Mouse (Mus musculus) yolk sac, embryonic 10.5 days (tissue): ENCODE data around the gene Itga5.

Experiments used
- DNase-seq: peaks from one replicate; pipeline ENCODE4 v3.0.0-alpha.2; 2017; ENCODE audit warnings: low spot score

Itga5 gene

DNA sequence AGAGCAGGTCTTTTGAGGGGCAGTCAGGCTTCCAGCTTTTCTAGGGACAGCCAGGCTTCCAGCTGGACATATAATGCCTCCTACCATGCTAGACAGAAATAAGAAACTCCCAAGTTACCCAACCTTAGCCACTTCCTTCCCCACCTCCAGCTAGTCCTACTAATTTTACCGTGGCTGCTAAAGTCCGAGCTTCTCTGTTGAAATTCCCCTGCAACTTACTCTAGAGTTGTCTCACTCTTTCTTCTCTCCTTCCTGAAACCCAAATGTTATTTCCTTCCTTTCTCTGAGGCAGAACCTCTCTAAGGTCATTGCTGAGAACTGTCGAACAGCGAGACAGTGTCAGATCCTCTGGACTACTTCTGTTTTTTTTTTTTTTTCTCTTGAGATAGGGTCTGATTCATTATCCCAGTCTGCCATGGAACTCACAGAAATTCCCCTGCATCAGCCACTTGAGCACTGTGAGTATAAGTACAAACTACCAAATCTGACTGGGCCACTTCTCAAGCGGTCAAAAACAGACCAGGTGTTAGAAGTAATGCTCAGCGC, 56.1 kb downstream of the Itga5 start, which contains the start of gene Gpr84:
Gene Gpr84 (minus strand): TSS at position 248 of the 546 bp plus-strand sequence.
- no peak for DNase-seq

GRCm38 (mm10) chr15:103308876-103309580, 57.5 kb downstream of the Itga5 start:
- no peak for DNase-seq

DNA sequence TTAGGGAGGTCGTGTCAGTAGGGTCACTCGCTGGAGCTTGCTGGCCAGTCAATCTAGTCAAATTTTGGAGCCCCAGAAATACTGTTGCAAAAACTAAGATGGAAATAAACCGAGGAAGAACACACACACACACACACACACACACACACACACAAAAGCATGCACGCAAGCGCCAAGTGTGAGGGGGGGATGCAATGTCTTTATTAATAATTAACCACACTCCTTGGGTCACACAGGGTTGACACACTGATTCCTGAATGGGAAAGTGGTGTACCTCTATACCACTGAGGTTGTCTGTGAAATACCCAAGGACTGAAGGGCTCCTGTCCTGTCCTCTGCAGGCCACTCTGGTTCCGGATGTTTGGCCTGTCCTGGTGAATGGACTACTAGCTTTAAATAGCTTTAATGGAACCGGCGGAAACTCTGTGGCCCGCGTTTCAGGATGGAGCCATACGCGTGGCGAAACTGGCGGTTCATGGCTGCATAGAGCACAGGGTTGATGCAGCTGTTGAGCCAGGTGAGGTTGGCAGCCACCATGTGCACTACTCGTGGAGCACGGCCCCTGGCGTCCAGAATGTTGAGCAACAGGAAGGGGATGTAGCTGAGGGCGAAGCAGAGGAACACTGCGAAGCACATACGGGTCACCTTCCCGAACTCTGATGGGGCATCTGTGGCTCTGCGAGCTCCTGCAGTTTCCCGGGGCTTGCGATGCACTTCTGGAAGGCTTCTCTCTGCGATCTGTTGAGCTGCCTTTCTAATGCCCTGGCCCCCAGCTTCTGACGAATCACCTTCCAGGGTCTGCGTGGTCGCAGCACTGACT, 58.3 kb downstream of the Itga5 start:
- DNase-seq, result peak; percentile 38

DNA sequence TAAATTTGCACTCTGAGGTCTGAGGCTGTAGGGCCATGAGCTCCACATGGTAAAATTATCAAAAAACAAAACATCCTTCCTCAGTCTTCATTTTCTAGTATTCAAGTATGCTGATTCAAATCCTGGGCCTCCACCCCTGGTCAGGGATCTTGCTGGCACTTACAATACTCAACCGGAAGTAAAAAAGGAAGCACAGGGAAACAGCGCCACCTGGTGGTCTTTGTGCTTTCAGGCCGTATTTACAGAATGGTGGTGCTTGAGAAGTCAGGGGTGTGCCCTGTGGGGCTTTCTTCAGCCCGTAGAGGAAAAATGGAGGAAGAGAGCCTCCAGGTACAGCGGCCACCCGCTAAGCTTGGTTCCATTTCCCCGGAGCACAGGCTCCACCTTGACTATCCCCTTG, 59.4 kb downstream of the Itga5 start:
- DNase-seq, result peak; percentile 91

- peak; percentile 64 for DNase-seq
These were observed 60.5 kb downstream of the Itga5 start for GRCm38 (mm10) chr15:103305792-103306645.

DNA sequence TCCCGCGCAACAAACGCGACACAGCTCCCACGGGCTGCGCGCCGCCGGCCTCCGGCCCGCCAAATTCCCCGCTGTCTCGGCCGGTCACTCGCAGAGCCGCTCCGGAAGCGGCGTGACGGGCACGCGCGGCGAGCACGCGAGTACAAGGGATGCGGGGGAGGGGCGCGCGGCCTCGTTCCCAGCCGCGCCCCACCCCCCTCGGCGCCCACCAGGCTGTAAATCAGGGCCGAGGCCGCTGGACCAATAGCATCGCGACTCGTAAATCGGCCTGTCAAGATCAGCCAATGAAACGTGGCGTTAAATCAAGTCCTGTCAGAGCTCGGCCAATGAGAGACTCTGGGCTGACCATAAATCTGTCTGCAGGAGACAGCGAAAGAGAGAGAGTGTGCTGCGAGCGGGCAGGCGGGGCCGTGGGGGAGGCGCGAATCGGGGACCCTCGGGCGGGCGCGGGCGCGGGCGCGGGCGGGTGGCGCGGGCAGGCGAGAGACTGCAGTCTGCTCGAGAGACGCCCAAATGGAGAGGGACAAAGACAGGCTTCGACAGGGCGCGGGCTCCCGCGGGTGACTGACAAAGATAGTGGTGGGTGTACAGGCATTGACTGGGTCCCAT, 61.4 kb downstream of the Itga5 start:
- DNase-seq, result peak; percentile 97

- DNase-seq, result no peak
These were observed 62.0 kb downstream of the Itga5 start for GRCm38 (mm10) chr15:103304616-103304969.

- DNase-seq, result peak; percentile 53
These were observed 62.5 kb downstream of the Itga5 start for GRCm38 (mm10) chr15:103303916-103304615.

GRCm38 (mm10) chr15:103302341-103303021, 64.1 kb downstream of the Itga5 start:
- DNase-seq, result peak; percentile 59

DNA sequence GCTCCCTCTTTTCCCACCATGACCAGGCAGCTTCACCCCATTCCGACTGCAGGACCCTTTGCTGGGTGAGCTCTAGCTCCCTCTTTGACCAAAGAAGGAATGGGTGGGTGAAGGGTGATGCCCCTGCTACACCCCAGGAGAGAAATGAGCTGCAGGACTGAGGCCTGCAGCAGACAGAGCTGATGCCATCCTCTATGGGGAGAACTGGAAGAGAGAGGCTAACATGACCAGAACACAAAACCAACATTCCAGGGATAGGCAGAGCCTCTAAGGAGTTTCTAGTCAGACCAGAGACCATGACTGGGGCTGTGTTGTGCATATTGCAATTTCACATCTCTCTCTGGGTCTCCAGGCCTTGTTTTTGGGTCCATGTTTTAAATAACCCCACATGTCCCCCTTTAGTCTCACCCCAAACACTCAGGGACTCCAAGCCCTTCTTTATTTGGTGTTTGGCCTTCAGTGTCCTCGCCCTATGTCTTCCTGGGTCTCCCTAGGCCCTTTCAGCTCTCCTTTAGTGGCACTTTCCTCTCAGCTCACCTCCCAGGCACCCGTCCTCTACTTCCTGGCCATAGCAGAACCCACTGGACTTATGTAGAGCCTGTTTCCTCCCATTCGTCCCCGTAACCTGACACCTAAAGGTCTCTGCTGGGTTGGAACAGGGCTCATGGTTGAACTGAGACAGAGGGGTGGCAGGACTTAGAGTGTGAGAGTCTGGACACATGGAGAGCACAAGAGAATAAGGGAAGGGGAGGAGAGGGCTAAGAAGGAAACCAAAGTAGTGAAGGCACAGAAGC, 64.8 kb downstream of the Itga5 start:
- peak; percentile 51 for DNase-seq

- DNase-seq, result peak; percentile 58
These were observed 65.5 kb downstream of the Itga5 start for GRCm38 (mm10) chr15:103301046-103301445.

DNA sequence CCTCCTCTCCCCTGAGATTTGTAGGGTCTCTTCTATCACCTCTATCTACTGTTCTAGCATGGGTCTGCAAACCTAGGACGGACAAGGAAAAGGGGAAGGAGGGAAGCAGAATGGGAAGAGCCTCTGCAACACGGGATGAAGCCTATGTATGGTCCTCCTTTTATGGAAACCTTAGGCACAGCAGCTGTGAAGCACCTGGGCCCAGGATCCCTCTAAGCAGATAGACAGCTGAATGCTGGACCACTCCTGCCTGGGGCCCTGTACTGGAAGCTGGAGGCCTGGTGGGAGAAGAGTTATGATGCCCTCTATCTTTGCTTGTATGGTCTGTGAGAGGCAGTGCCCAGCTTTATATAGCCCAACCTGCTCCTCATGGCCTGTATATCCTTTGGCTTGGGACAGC, 66.0 kb downstream of the Itga5 start:
- no peak for DNase-seq

DNA sequence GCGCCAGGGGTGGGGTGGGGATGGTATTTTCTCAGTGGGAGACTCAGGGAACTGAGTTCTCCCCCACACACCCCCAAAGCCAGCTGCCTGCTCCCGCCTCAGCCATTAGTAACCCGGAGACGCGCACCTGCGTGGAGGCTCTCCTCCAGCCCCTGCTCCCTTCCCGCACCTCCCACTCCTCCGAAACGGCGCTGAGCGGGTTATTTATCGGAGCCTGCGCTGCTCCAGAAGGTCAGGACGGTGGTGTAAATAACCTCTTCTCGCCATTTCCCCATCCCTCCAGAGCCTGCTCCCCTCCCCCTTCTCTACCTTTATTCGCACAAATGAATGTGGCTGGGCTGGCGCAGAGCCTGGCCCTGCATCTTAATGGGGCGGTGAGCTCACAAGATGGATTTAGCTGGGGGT, 66.5 kb downstream of the Itga5 start:
- DNase-seq, result peak; percentile 44

DNA sequence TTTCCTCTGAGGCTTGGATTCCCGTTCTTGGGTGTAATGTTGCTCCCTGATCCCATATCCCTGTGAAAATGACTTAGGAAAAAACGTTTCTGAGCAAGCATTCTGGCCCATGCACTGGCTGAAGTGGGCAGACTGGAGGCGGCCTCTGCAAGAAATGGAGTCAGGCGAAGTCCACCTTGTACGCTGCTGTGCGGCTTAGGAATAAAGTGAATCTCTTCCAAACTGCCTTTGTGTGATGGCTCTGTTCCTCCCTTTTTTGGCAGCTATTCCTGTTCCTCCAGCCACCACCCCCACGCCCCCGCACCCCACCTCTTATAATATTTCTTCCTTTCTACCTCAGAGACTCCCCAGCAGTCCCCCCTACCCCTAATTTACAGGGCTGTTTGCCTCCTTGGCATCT, 66.9 kb downstream of the Itga5 start:
- no peak for DNase-seq

DNA sequence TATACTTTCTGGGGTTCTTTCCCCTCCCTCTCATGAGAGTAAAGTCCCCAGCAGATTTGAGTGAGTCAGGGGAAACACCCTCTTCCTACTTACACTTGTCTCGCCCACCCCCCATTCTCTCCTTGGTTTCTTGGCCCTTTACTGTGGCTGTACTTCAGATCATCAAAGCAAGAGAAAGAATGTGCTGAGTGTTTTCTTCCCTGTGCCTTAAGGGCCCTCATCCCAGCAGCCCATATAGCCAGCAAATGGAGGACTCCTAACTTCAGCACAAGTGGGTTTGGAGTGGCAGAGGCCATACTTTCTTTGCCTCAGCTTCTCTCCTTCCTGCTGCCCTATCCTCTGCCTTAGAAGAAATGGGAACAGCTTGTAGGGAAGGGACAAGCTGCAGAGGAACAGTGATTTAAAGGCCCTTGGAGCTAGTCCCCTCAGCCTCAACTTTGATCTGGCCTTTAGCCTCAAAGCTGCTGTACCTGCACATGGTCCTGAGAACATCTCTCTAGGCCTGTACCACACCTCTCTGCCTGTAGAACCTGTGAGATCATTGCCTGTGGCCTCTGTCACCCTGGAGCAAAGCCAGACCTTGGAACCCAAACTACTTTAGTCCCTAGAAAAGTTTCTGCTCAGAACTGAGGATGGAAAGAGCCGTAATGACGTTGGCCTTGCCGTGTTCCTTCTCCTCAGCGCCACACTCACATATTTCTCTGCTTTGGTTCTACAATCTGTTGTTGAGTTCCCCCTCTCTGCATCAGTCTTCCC, 67.5 kb downstream of the Itga5 start:
- DNase-seq, result no peak

- no peak for DNase-seq
These were observed 68.5 kb downstream of the Itga5 start for GRCm38 (mm10) chr15:103298026-103298425.

DNA sequence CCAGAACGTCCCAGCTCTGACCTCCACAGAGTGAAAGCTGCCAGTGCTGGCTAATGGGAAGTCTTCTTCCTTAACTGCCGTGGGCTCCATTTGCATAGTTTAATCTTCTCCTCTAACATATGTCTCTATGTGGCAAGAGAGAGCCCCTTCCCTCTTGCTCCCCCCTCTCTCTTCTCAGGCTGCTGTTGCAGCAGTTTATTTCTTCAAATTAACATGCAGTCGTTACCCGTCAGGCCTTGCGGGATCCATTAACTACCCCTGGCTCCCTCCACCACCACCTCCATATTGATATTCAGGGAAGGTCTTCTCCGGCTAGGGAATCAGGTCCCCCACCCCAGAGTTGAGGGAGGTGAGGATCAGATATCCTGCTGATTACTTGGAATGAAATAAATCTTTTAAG, 69.2 kb downstream of the Itga5 start:
- DNase-seq, result no peak

DNA sequence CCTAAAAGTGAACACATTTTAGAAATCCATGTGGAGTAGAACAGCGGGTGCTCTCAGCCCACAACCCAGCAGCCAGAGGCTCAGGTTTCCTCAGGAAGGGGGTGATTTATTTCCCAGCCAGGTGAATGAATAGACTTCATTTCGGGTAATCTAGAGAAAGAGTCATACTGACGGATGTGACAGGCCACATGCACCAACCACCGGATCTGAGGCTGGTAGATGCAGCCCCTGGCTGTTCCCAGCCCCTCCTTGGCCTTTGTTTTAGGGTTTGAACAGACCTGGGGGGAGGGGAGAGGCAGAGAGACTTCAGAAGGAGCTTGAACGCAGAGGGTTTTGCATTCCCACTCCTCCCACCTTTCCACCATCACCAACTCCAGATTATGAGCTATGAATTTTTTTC, 70.7 kb downstream of the Itga5 start:
- no peak for DNase-seq

DNA sequence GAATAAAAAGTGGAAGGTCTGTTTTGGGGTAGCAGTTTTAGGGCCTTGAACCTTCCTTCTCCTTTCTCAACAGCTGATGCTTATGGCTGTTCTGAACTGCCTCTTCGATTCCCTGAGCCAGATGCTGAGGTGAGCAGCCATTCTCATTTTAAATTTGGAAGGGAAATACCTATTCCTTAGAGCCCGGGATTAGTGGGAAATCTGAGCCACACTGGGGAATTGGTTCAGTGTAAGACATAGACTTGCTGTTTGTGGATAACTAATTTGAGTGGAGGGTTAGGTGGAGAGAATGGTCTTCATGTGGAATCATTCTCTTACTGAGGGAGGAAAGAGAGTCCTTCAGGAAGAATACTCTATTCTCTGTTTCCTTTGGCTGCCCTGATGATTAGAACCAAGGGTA, 71.9 kb downstream of the Itga5 start:
- DNase-seq, result no peak
